Mouse (Mus musculus): ENCODE measurements around the gene Sprr2i.

Sprr2i gene

GRCm38 (mm10) chr3:92407691-92408090, at the start of gene Sprr2i:
Gene Sprr2i, plus strand, starts transcription at chr3:92407991.
- no peak for DNase-seq (ENCODE audit: low spot score in 2 of 2)

- no peak for DNase-seq (ENCODE audit: low spot score in 2 of 2)
These were observed 46.2 kb upstream of the Sprr2i start for GRCm38 (mm10) chr3:92361619-92362018.

- DNase-seq (ENCODE audit: low spot score in 2 of 2): no peak
These were observed 42.9 kb upstream of the Sprr2i start, which contains the start of gene Sprr2f for GRCm38 (mm10) chr3:92364887-92365286. Gene Sprr2f, plus strand, starts transcription at chr3:92365187.

DNA sequence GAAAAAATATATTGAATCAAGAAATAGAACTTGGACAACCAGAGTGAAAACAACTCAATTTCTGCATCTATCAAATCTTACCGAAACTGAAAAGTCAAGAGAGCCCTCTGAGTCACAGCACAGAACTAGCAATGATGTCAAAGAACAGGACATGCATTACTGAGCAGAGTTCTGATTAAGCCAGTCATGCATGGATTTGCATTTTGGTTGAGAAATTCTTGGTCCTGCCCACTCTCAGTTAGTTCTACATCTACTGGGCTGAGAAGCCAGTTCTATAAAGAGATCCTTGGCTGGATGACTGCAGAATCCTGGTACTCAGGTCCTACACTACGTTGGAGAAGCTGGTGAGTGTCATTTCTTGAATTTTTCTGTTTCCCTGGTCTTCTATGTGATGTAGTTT, 34.2 kb upstream of the Sprr2i start:
- DNase-seq (ENCODE audit: low spot score in 2 of 2): no peak

DNA sequence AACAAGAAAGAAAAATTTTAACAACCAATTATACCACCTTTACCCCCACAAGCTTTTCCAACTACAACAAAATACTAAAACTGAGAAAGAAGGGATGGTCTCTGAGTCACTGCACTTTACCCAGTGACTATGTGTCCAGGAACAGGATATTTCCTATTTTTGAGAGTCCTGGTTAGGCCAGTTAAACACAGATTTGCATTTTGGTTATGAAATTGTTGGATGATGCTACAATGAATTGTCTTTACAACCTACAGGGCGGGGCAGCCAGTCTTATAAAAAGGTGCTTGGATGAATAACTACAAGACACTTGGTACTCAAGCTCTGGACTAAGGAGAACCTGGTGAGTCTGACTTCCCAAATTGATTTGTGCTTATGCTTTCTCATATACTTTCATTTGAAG, 22.4 kb upstream of the Sprr2i start, which contains the start of gene Sprr2h:
Sprr2h (plus strand) TSS at position 301 of the 400 bp plus-strand sequence.
- no peak for DNase-seq (ENCODE audit: low spot score in 2 of 2)

DNA sequence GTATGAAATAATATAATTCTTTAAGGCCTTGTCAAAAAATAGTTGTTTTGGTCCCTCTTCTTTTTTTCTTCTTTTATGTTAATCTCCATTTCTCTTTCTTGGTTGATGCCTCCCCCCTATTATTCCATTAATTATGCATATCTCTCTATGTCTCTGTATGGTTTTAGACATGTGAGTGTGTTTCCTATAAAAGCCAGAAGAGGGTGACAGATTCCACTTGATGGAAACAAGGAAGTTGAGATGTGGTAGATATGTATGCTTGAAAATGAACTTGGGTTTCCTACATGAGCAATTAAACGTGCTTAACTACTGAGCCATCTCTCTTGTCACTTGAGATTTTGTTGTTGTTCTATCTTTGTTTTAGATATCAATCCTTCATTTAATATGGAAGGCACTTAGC, 13.5 kb upstream of the Sprr2i start:
- no peak for DNase-seq (ENCODE audit: low spot score in 2 of 2)

GRCm38 (mm10) chr3:92417782-92418181, 10.0 kb downstream of the Sprr2i start, which contains the start of gene Sprr2j-ps:
Gene Sprr2j-ps, plus strand, starts transcription at chr3:92418082.
- no peak for DNase-seq (ENCODE audit: low spot score in 2 of 2)

- DNase-seq (ENCODE audit: low spot score in 2 of 2): no peak
These were observed 21.5 kb downstream of the Sprr2i start, which contains the start of gene Gm9774 for GRCm38 (mm10) chr3:92429323-92429722. Gene Gm9774, minus strand, starts transcription at chr3:92429423.

- DNase-seq (ENCODE audit: low spot score in 2 of 2): no peak
These were observed 24.5 kb downstream of the Sprr2i start, which contains the start of gene Sprr2k for GRCm38 (mm10) chr3:92432282-92432681. Gene Sprr2k, plus strand, starts transcription at chr3:92432582.

- no peak for DNase-seq (ENCODE audit: low spot score in 2 of 2)
These were observed 30.9 kb downstream of the Sprr2i start, which contains the start of gene Sprr1b for GRCm38 (mm10) chr3:92438689-92439088. Gene Sprr1b, minus strand, starts transcription at chr3:92438789.

DNA sequence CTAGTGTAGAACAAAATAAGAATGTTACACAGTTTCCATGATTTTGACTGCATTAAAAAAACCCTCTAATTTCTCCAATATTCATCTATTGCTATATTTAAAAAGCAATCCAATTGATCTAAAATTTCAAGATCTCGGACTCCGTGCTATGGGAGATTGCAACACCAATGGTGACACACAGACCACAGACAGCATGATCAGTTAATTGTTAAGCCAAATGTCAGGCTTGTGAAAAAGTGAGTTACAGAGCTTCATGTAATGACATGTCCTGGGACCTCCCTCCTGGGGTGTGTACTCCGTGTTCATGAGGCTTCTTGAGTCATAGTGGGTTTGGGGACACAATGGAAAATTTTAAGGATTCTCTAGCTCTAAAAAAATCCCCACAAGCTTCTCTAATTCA, 32.4 kb downstream of the Sprr2i start:
- DNase-seq (ENCODE audit: low spot score in 2 of 2): no peak

DNA sequence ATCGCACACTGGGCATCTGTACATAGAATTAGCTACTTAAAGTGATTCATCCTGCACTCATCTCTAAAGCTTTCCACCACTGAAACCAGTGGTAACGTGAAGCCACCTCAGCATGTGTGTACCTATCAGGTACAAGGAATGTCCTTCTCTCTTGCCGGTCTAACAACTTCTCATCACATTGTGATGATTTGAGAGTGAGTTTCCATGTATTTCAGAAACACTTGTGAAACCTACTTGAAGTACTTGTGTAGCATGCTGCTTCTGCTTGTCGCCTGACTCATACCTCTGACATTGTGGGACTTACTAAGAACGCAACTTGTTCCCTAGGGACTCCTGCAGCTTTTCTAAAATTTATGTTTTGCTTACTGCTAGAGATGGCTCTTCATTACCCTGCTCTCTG, 47.4 kb downstream of the Sprr2i start:
- DNase-seq (ENCODE audit: low spot score in 2 of 2): no peak

GRCm38 (mm10) chr3:92458620-92459019, 50.8 kb downstream of the Sprr2i start, which contains the start of gene Sprr3:
Gene Sprr3, minus strand, starts transcription at chr3:92458720.
- DNase-seq (ENCODE audit: low spot score in 2 of 2): no peak

All from cerebellum, postnatal 4 days (tissue).